Mouse (Mus musculus) left cerebral cortex, postnatal 14 days (tissue): ENCODE results near the gene Stxbp3. TPM values are rescaled to one million over a fixed set of nuclear protein-coding genes. Genes with fewer than 3 reads are reported as not detected.

Experiments
- total RNA-seq, 2 experiments: library from RNA; stranded (reverse); gene quantifications; 2 replicates each; pipeline ENCODE4 v1.2.3; 2021

Gene Stxbp3
- total RNA-seq, 2 experiments from 2014 or later, result 16.7 to 17.5 TPM

Other genes with a start within 250 kb of the Stxbp3 start
- gene Wdr47, start 249.2 kb downstream of the Stxbp3 start, total RNA-seq, result 100 to 1,000 TPM; 131 to 147 TPM
- gene Clcc1, start 186.6 kb downstream of the Stxbp3 start, total RNA-seq, result 10 to 100 TPM; 23.4 to 23.5 TPM
- 10 to 100 TPM; 18.0 TPM for gene Gpsm2, start 118.2 kb downstream of the Stxbp3 start, total RNA-seq
- gene Aknad1, start 100.9 kb downstream of the Stxbp3 start, total RNA-seq, result under 1 TPM in 1 of 2 experiments, not detected in 1; 0.09 TPM
- gene Fndc7, start 49.5 kb upstream of the Stxbp3 start, total RNA-seq, result under 1 TPM in 1 of 2 experiments, not detected in 1; 0.11 TPM
- 10 to 100 TPM; 42.2 to 42.8 TPM for gene Prpf38b, start 71.2 kb upstream of the Stxbp3 start, total RNA-seq
- 1 to 10 TPM; 2.5 to 3.8 TPM for gene Henmt1, start 99.3 kb upstream of the Stxbp3 start, total RNA-seq
- not detected for gene Gm9857, start 99.9 kb upstream of the Stxbp3 start, total RNA-seq
- gene Fam102b, start 187.1 kb upstream of the Stxbp3 start, total RNA-seq, result 10 to 100 TPM; 46.2 to 48.6 TPM
- gene Slc25a54, start 239.9 kb upstream of the Stxbp3 start, total RNA-seq, result not detected